Mouse (Mus musculus) testis, adult 2 months (tissue): ENCODE results near the gene 4930467E23Rik.
"Not testable (repeated sequence)": the region's sequence is repeated elsewhere in the genome, so short reads cannot be mapped to it uniquely, and the experiment has no call there.

ENCODE experiments used
- CTCF ChIP-seq: fragments of 200-500 bp; IDR thresholded peaks from 2 replicates; pipeline ENCODE4 v1.5.1; 2012; ENCODE audit warnings: low read depth, mild to moderate bottlenecking, inconsistent platforms, low read length, moderate library complexity; ENCODE audit not compliant: control insufficient read depth, insufficient read depth, insufficient replicate concordance
- POLR2A ChIP-seq: fragments of 200-500 bp; IDR thresholded peaks from 2 replicates; pipeline ENCODE4 v1.6.1; 2012; ENCODE audit warnings: low read depth, mild to moderate bottlenecking, inconsistent platforms, low read length, moderate library complexity; ENCODE audit not compliant: control insufficient read depth

DNA sequence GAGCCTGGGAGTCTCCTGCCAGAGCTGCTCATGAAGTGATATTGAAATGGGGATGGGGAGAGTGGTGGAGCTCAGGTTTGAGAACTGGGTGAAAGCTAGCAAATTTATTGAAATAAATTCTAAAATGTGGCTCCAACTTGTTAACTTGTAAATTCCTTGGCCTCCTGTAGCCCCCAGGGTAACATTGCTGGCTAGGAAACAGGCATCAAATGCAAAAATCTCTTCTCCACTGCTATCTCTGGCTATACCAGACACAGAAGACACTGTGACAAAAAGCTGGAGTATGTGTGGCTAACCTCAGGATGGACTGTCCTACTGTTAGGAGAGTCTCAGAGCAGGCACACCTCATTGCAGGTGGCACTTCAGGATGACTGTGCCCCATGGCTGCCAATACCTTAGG, 51.3 kb downstream of the 4930467E23Rik start:
- TF ChIP-seq CTCF, POLR2A: not testable (repeated sequence)
